Mouse (Mus musculus): ENCODE measurements around the gene Cd274. TPM values are rescaled to one million over a fixed set of nuclear protein-coding genes. Genes with fewer than 3 reads are reported as not detected.

Cd274 gene
- polyA plus RNA-seq, 1 experiment = 52.6 TPM

GRCm38 (mm10) chr19:29371284-29372081 lies 4.2 kb downstream of the Cd274 start:
- peak overlapping the region; percentile 72 for H3K4me3 ChIP-seq (ENCODE audit: insufficient read depth, low read depth, low read length)
- peak overlapping the region; percentile 95 for H3K27ac ChIP-seq (replicated peaks; ENCODE audit: low read depth, low read length)
- peaks cover 13% of the 10 kb centered on the region for H3K4me1 ChIP-seq (ENCODE audit: control insufficient read depth, insufficient read depth, insufficient read length, low read length)

- H3K4me3 ChIP-seq (ENCODE audit: insufficient read depth, low read depth, low read length) = peak overlapping the region; percentile 72
- peaks cover 13% of the 10 kb centered on the region for H3K4me1 ChIP-seq (ENCODE audit: control insufficient read depth, insufficient read depth, insufficient read length, low read length)
- H3K27ac ChIP-seq (replicated peaks; ENCODE audit: low read depth, low read length) = peak overlapping the region; percentile 95
These were observed 4.9 kb downstream of the Cd274 start for GRCm38 (mm10) chr19:29372138-29372537.

DNA sequence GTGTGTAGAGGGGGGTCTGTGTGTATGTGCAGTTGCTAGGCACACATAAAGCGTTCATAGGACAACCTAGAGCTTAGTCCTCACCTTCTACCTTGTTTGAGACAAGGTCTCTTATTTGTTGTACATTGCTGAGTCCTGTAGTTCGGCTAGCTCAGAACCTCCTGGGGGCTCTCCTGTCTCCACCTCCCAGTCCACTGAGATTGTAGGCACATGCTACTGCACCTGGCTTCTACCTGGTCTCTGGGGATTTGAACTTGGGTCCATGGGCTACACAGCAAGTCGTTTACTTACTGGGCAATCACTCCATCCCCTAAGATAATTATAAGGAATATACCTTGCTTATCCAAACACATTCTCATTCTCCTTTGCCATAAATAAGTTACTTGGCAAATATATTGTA lies 5.4 kb downstream of the Cd274 start:
- Histone ChIP-seq H3K27ac (replicated peaks; ENCODE audit: low read depth, low read length) (peak overlapping the region; percentile 95), H3K4me3 (ENCODE audit: insufficient read depth, low read depth, low read length) (peak overlapping the region; percentile 72), H3K4me1 (ENCODE audit: control insufficient read depth, insufficient read depth, insufficient read length, low read length) (peaks cover 13% of the 10 kb centered on the region)

DNA sequence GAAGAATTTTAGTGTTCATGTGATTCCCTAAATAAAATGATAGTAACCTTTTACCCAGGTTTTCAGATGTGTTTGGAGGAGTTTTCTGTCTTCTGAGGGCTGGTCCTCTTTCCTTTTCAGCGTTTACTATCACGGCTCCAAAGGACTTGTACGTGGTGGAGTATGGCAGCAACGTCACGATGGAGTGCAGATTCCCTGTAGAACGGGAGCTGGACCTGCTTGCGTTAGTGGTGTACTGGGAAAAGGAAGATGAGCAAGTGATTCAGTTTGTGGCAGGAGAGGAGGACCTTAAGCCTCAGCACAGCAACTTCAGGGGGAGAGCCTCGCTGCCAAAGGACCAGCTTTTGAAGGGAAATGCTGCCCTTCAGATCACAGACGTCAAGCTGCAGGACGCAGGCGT lies 6.2 kb downstream of the Cd274 start:
- peak overlapping the region; percentile 53 for H3K4me3 ChIP-seq (ENCODE audit: insufficient read depth, low read depth, low read length)
- H3K4me1 ChIP-seq (ENCODE audit: control insufficient read depth, insufficient read depth, insufficient read length, low read length) = peaks cover 13% of the 10 kb centered on the region
- peak overlapping the region; percentile 57 for H3K27ac ChIP-seq (replicated peaks; ENCODE audit: low read depth, low read length)

DNA sequence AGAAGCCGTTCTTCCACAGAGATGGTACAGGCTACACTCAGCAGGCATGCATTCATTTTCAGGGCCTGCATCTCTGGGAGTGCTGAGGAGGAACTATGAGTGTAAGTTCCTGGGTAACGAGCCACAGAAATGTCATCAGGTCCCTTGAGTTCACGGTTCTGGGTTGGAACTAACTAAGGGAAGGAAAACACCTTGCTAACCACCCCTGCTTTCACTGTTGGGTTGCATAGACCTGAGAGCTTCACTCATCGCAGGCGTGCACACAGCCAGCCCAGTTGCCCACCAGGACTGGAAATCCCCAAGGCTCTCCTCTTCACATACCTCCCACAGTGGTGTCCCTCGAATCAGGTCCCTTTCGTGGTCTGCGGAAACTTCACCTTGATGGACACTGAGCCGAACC lies 7.7 kb downstream of the Cd274 start:
- Histone ChIP-seq H3K4me3 (ENCODE audit: insufficient read depth, low read depth, low read length) (peak overlapping the region; percentile 19), H3K27ac (replicated peaks; ENCODE audit: low read depth, low read length) (0 out of 2 replicates have a peak overlapping the region, but pooled peaks have one; percentile 1), H3K4me1 (ENCODE audit: control insufficient read depth, insufficient read depth, insufficient read length, low read length) (peaks cover 13% of the 10 kb centered on the region)

GRCm38 (mm10) chr19:29376382-29376781 lies 9.1 kb downstream of the Cd274 start:
- H3K4me3 ChIP-seq (ENCODE audit: insufficient read depth, low read depth, low read length) = no peak overlapping the region
- no peak overlapping the region for H3K27ac ChIP-seq (replicated peaks; ENCODE audit: low read depth, low read length)
- H3K4me1 ChIP-seq (ENCODE audit: control insufficient read depth, insufficient read depth, insufficient read length, low read length) = peaks cover 11% of the 10 kb centered on the region

DNA sequence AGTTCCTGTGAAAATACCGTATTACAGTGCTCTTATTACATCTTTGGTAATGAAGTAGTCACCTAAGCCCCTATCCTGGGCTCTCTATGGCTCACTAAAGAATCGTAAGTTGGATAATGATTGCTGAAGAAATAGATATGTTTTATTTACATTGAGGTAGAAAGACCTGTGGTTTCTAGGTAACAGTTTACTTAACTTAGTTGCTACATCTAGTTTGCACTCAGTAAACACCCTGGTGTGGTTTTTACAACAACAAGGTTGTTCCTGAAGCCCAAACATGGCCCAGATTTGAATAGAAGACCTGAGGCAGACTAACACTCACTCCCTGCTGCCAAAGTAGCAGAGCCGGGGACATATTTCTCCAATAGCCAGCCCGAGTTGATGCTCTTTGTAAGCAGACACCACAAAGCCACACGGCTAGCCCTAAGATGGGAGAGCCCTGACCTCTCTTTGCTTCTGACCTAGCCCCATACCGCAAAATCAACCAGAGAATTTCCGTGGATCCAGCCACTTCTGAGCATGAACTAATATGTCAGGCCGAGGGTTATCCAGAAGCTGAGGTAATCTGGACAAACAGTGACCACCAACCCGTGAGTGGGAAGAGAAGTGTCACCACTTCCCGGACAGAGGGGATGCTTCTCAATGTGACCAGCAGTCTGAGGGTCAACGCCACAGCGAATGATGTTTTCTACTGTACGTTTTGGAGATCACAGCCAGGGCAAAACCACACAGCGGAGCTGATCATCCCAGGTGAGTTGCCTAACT lies 12.8 kb downstream of the Cd274 start:
- Histone ChIP-seq H3K27ac (replicated peaks; ENCODE audit: low read depth, low read length) (0 out of 2 replicates have a peak overlapping the region, but pooled peaks have one; percentile 5), H3K4me3 (ENCODE audit: insufficient read depth, low read depth, low read length) (no peak overlapping the region), H3K4me1 (ENCODE audit: control insufficient read depth, insufficient read depth, insufficient read length, low read length) (peaks cover 5% of the 10 kb centered on the region; the same call in 1 of the 2 replicates)

GRCm38 (mm10) chr19:29383368-29383767 lies 16.1 kb downstream of the Cd274 start:
- Histone ChIP-seq H3K27ac (replicated peaks; ENCODE audit: low read depth, low read length) (no peak overlapping the region), H3K4me3 (ENCODE audit: insufficient read depth, low read depth, low read length) (no peak overlapping the region), H3K4me1 (ENCODE audit: control insufficient read depth, insufficient read depth, insufficient read length, low read length) (no peaks in the 10 kb centered on the region)

DNA sequence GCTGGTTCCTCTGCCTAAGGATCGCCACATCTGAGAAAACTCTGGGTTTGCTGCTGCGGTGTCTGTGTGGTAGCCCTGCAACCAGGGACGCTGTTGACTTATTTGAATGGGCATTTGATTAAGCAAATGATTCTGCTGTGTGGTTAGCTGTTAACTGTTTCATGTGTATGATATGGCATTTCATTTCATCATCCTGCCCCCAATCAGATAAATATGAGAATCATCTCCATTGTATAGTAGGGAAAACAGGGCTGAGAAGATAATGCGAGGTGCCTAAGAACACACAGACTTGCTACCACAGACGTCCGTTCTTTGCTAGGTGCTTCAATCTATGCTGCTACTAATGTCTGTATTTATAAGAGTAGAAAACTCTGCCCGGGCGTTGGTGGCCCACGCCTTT lies 17.2 kb downstream of the Cd274 start:
- no peaks in the 10 kb centered on the region for H3K4me1 ChIP-seq (ENCODE audit: control insufficient read depth, insufficient read depth, insufficient read length, low read length)
- H3K4me3 ChIP-seq (ENCODE audit: insufficient read depth, low read depth, low read length) = no peak overlapping the region

GRCm38 (mm10) chr19:29384994-29385393 lies 17.7 kb downstream of the Cd274 start:
- H3K4me3 ChIP-seq (ENCODE audit: insufficient read depth, low read depth, low read length) = no peak overlapping the region
- no peak overlapping the region for H3K27ac ChIP-seq (replicated peaks; ENCODE audit: low read depth, low read length)

More for the DNA sequence above, 17.2 kb downstream of the Cd274 start:
- H3K27ac ChIP-seq (replicated peaks; ENCODE audit: low read depth, low read length) = no peak overlapping the region; the same call in 1 of the 2 replicates

GRCm38 (mm10) chr19:29385822-29386221 lies 18.6 kb downstream of the Cd274 start:
- no peak overlapping the region for H3K27ac ChIP-seq (replicated peaks; ENCODE audit: low read depth, low read length)

More at GRCm38 (mm10) chr19:29384994-29385393, 17.7 kb downstream of the Cd274 start:
- H3K4me1 ChIP-seq (ENCODE audit: control insufficient read depth, insufficient read depth, insufficient read length, low read length) = no peaks in the 10 kb centered on the region

GRCm38 (mm10) chr19:29388818-29389217 lies 21.6 kb downstream of the Cd274 start:
- Histone ChIP-seq H3K4me3 (ENCODE audit: insufficient read depth, low read depth, low read length) (no peak overlapping the region), H3K4me1 (ENCODE audit: control insufficient read depth, insufficient read depth, insufficient read length, low read length) (peaks cover 3% of the 10 kb centered on the region; the same call in 1 of the 2 replicates), H3K27ac (replicated peaks; ENCODE audit: low read depth, low read length) (no peak overlapping the region)

More at GRCm38 (mm10) chr19:29385822-29386221, 18.6 kb downstream of the Cd274 start:
- Histone ChIP-seq H3K4me1 (ENCODE audit: control insufficient read depth, insufficient read depth, insufficient read length, low read length) (0 out of 2 replicates have a peak, but pooled peaks cover 2% of the 10 kb centered on the region), H3K4me3 (ENCODE audit: insufficient read depth, low read depth, low read length) (no peak overlapping the region)

GRCm38 (mm10) chr19:29390483-29390882 lies 23.2 kb downstream of the Cd274 start:
- peaks cover 7% of the 10 kb centered on the region; the same call in 1 of the 2 replicates for H3K4me1 ChIP-seq (ENCODE audit: control insufficient read depth, insufficient read depth, insufficient read length, low read length)

DNA sequence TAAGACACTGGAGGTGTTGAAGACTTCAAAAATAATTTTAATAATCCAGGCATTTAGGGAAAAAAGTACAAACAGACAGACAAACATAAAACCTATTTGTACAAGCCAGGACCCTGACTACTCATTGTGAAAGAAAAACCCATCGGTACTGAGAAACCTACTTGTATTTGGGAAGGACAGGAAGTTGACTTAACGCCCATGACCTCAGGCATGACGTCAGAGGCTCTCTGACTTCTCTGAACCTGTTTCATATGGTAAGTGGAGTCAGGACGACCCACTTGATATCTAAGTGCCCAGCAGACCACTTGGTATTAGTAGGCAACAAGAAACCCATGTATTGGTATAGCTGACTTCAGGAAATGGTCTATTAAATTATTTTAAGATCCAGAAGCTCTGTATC lies 24.0 kb downstream of the Cd274 start:
- Histone ChIP-seq H3K4me3 (ENCODE audit: insufficient read depth, low read depth, low read length) (no peak overlapping the region), H3K4me1 (ENCODE audit: control insufficient read depth, insufficient read depth, insufficient read length, low read length) (peaks cover 7% of the 10 kb centered on the region; the same call in 1 of the 2 replicates), H3K27ac (replicated peaks; ENCODE audit: low read depth, low read length) (peak overlapping the region; percentile 81)

More at GRCm38 (mm10) chr19:29390483-29390882, 23.2 kb downstream of the Cd274 start:
- Histone ChIP-seq H3K4me3 (ENCODE audit: insufficient read depth, low read depth, low read length) (no peak overlapping the region), H3K27ac (replicated peaks; ENCODE audit: low read depth, low read length) (peak overlapping the region; percentile 96)

DNA sequence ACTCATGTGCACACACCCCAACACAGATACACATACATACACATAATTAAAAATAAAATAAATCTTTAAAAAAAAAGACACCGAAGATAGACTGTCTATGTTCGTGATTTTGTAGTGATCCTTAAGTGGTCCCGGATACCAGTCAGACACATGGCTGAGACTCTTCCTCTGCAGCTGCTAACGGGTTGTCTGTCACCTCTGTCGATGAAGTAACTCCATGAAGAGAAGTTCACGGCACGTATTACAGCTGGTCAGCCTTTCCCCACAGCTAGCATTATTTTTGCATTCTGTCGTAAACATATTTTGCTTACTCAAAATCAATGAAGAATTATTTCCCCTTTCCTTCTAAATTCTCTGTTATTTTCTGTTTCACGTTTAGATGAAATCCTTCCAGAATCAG lies 26.1 kb downstream of the Cd274 start:
- no peak overlapping the region for H3K27ac ChIP-seq (replicated peaks; ENCODE audit: low read depth, low read length)
- H3K4me3 ChIP-seq (ENCODE audit: insufficient read depth, low read depth, low read length) = no peak overlapping the region
- H3K4me1 ChIP-seq (ENCODE audit: control insufficient read depth, insufficient read depth, insufficient read length, low read length) = peaks cover 7% of the 10 kb centered on the region; the same call in 1 of the 2 replicates
